Mouse (Mus musculus) E14TG2a.4 (cell line): Measurements from ENCODE around the gene Usp5.

Source experiments
- H3K27me3 ChIP-seq: 2 replicates; pipeline ENCODE4 v1.6.1; 2014; ENCODE audit warnings: low read length, control low read depth; ENCODE audit not compliant: insufficient read depth
- H3K36me3 ChIP-seq: 2 replicates; pipeline ENCODE4 v1.6.1; 2014; ENCODE audit warnings: low read length, control low read depth; ENCODE audit not compliant: insufficient read depth
- H3K4me1 ChIP-seq: replicated peaks from 2 replicates; pipeline ENCODE4 v1.6.1; 2014; ENCODE audit warnings: low read depth, low read length, control low read depth
- H3K4me3 ChIP-seq: replicated peaks from 2 replicates; pipeline ENCODE4 v1.5.1; 2014; ENCODE audit warnings: mild to moderate bottlenecking, low read length
- H3K9me3 ChIP-seq: 2 replicates; pipeline ENCODE4 v1.6.1; 2014; ENCODE audit warnings: low read length, control low read depth
- CTCF ChIP-seq: conservative IDR thresholded peaks from 2 replicates; pipeline ENCODE4 v1.5.1; 2014; ENCODE audit warnings: low read length
- NANOG ChIP-seq: IDR thresholded peaks from 2 replicates; pipeline ENCODE4 v1.6.1; 2014; ENCODE audit warnings: borderline replicate concordance, low read length, mixed read lengths
- POU5F1 ChIP-seq: IDR thresholded peaks from 2 replicates; pipeline ENCODE4 v1.6.1; 2014; ENCODE audit warnings: low read length, borderline replicate concordance

Usp5 gene

GRCm38 (mm10) chr6:124828868-124829798, at the start of gene Usp5, which contains the start of gene Cdca3:
Gene Usp5 (minus strand): TSS chr6:124829484.
Gene Cdca3 (plus strand): TSS chr6:124829547.
- H3K9me3 ChIP-seq, result no peaks in the 10 kb centered on the region
- no peaks in the 10 kb centered on the region for H3K27me3 ChIP-seq
- TF ChIP-seq NANOG (peak; percentile 41; the same call in 1 of the 2 replicates), POU5F1 (no peak), CTCF (no peak)
- peak within 1 kb of the TSS; percentile 98 for H3K4me3 ChIP-seq
- H3K4me1 ChIP-seq, result peaks cover 55% of the 10 kb centered on the region
- peaks cover 66% of the 10 kb centered on the region for H3K36me3 ChIP-seq

GRCm38 (mm10) chr6:124874348-124874747, 45.1 kb upstream of the Usp5 start:
- peaks cover 8% of the 10 kb centered on the region; the same call in 1 of the 2 replicates for H3K27me3 ChIP-seq
- no peak overlapping the region for H3K4me3 ChIP-seq
- H3K9me3 ChIP-seq, result no peaks in the 10 kb centered on the region
- peaks cover 22% of the 10 kb centered on the region for H3K4me1 ChIP-seq
- no peak for TF ChIP-seq CTCF
- TF ChIP-seq POU5F1, result no peak
- TF ChIP-seq NANOG, result no peak
- no peaks in the 10 kb centered on the region for H3K36me3 ChIP-seq

DNA sequence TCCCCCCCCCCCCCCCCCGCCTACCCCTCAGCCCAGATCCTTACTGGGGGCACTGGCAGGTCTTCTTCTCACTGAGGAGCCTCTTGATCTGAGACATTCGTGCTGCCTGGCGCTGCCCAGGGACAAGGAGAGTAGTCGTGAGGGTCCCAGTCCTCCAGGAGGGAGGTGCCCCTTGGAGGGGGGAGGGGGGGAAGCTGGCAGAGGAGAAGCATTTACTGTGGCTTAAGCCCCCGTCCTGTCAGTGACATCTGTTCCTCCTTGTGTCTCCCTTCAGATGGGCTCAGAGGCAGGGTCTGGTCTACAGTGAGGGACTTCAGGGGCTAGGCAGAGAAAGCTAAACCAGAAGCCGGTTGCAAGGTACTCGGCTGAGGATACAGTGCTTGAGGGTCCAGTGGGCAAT, 37.3 kb upstream of the Usp5 start:
- no peaks in the 10 kb centered on the region for H3K36me3 ChIP-seq

DNA sequence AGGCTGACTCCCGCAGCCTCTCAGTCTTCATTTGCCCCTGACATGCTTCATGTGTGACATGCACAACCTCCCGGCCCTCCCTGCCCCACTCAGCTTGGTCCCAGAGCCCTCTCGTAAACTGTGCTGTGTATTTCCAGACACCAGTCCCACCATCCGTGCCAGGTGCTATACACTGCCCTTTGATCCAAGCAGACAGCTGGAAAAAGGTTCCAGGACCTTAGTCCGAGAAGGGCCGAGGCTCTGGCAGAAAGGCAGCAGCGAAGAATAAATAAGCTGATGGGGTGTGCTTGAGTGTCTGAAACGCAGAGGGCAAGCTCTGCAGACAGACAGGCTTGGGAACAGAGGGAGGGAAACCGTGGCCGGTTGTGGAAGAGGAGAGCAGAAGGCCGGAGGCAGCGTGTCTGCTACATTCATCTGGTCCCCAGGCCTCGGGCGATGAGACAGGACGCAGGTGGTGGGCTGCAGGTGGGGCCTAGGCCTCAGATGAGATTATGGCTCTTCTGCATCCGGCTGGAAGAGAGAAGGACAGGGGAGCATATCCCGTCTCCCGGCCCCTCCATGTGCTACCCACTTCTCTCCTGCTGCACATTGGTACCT, 36.6 kb upstream of the Usp5 start:
- Histone ChIP-seq H3K27me3 (peaks cover 76% of the 10 kb centered on the region), H3K4me3 (no peak overlapping the region), H3K36me3 (no peaks in the 10 kb centered on the region), H3K9me3 (no peaks in the 10 kb centered on the region), H3K4me1 (peaks cover 41% of the 10 kb centered on the region)
- TF ChIP-seq POU5F1 (no peak), NANOG (no peak), CTCF (no peak)

More for the DNA sequence above, 37.3 kb upstream of the Usp5 start:
- Histone ChIP-seq H3K4me3 (no peak overlapping the region), H3K4me1 (peaks cover 34% of the 10 kb centered on the region), H3K27me3 (peaks cover 70% of the 10 kb centered on the region), H3K9me3 (no peaks in the 10 kb centered on the region)
- no peak for TF ChIP-seq POU5F1
- TF ChIP-seq NANOG, result no peak
- TF ChIP-seq CTCF, result no peak

DNA sequence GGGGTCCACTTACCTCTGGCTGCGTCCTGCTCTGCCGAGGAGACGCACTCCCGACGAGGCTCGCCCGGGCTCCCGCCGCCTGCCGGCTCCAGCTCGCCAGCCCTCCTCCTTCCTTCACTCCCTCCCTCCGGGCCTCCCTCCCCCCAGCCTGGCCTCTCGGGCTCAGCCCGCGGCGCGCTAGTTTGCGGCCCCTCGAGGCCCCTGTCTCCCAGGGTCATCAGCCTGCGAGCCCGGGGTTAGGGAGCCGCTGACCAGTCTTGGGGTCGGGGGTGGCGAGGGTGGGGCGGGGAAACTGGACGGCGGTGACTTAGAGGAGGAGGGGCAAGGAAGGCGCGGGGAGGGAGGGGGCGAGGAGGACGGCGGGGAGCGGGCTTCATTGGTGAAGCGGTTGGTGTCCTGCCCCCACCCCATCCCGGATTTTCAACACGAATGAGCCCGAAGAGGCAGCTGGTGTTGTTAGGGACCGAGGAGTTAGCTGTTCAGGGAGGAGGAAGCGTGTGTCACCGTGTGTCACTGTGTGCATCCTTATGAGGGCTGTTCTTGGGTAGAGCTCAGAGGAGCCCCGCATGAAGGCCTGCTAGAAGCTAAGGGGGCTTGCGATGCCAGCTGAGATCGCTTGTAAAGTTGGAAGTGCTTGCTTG, 34.5 kb upstream of the Usp5 start, which contains the start of gene Gpr162:
TSS of gene Gpr162 (minus strand) at position 326 of the 641 bp plus-strand sequence.
- Histone ChIP-seq H3K36me3 (no peaks in the 10 kb centered on the region), H3K9me3 (no peaks in the 10 kb centered on the region), H3K4me1 (peaks cover 62% of the 10 kb centered on the region), H3K27me3 (peaks cover 77% of the 10 kb centered on the region), H3K4me3 (peak within 1 kb of the TSS; percentile 81)
- TF ChIP-seq CTCF, result no peak
- no peak for TF ChIP-seq NANOG
- no peak for TF ChIP-seq POU5F1

- TF ChIP-seq POU5F1 (no peak), NANOG (no peak), CTCF (no peak)
- peaks cover 67% of the 10 kb centered on the region for H3K4me1 ChIP-seq
- peaks cover 83% of the 10 kb centered on the region for H3K27me3 ChIP-seq
- H3K4me3 ChIP-seq, result peak overlapping the region; percentile 81
- no peaks in the 10 kb centered on the region for H3K36me3 ChIP-seq
- no peaks in the 10 kb centered on the region for H3K9me3 ChIP-seq
Observed at GRCm38 (mm10) chr6:124863125-124863657, 33.9 kb upstream of the Usp5 start.

DNA sequence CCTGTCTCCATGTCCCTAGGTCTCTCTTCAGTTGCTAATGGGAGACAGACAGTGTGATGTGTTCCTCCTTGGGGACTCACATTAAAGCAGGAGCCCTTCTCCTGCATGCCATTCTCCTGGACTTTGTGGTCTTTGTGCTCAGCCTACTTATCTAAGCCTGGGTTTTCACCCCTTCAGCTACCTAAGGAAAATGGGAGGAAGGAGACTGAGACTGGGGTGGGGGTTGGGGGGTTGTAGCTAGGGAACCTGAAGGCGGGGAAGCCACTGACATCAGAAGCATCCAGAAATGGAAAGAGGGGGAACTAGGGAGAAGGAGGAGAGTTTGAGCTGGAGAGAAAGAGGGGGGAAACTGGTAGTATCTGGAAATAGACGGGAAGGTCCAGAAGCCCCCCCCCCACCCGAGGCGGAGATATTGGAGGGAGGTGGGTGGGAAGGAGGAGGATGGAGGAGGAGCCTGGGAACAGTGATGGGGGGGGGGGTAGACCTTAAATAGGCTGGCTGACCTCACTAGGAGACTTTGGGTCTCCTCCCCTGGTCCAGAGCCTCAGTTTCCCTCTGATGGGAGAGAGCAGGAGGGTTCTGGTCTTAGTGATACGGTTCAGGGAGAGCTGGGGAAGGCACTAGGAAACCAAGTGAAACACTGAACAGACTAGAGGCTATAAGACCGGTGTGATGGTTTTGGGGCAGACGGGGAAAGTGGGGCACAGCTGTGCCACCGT, 33.3 kb upstream of the Usp5 start:
- Histone ChIP-seq H3K4me3 (peak overlapping the region; percentile 81), H3K36me3 (no peaks in the 10 kb centered on the region), H3K4me1 (peaks cover 73% of the 10 kb centered on the region), H3K9me3 (no peaks in the 10 kb centered on the region), H3K27me3 (peaks cover 83% of the 10 kb centered on the region)
- TF ChIP-seq POU5F1, result no peak
- no peak for TF ChIP-seq CTCF
- TF ChIP-seq NANOG, result no peak
